Mouse (Mus musculus): ENCODE measurements at regions not wholly inside any gene's neighbourhood (a gene's known extent, or its start where the extent isn't known, plus 50 kb on each side); places are given as distances from the start of the nearest gene placed in this dataset.
"Not testable (repeated sequence)": the region's sequence is repeated elsewhere in the genome, so short reads cannot be mapped to it uniquely, and the experiment has no call there.

GRCm38 (mm10) chr12:17852138-17852537 lies 161.5 kb downstream of the Hpcal1 start:
- not testable (repeated sequence) for H3K9ac ChIP-seq; H3K27me3 ChIP-seq; H3K4me1 ChIP-seq (replicated peaks); H3K36me3 ChIP-seq; H3K27ac ChIP-seq; DNase-seq; H3K4me3 ChIP-seq (replicated peaks); H3K9me3 ChIP-seq (replicated peaks); H3K4me2 ChIP-seq; ATAC-seq (ENCODE audit: low read depth)
- 36% methylated on average over 3 of the region's 3 CpGs for WGBS (ENCODE audit: insufficient replicate concordance)

- not testable (repeated sequence) for DNase-seq; H3K4me1 ChIP-seq (replicated peaks); ATAC-seq (ENCODE audit: low read depth); H3K36me3 ChIP-seq; H3K4me2 ChIP-seq; H3K9ac ChIP-seq; H3K27me3 ChIP-seq; H3K9me3 ChIP-seq (replicated peaks); H3K4me3 ChIP-seq (replicated peaks); H3K27ac ChIP-seq
- WGBS (ENCODE audit: insufficient replicate concordance): 68% methylated on average over 6 of the region's 6 CpGs
These were observed 181.8 kb downstream of the Hpcal1 start for GRCm38 (mm10) chr12:17872491-17872890.

DNA sequence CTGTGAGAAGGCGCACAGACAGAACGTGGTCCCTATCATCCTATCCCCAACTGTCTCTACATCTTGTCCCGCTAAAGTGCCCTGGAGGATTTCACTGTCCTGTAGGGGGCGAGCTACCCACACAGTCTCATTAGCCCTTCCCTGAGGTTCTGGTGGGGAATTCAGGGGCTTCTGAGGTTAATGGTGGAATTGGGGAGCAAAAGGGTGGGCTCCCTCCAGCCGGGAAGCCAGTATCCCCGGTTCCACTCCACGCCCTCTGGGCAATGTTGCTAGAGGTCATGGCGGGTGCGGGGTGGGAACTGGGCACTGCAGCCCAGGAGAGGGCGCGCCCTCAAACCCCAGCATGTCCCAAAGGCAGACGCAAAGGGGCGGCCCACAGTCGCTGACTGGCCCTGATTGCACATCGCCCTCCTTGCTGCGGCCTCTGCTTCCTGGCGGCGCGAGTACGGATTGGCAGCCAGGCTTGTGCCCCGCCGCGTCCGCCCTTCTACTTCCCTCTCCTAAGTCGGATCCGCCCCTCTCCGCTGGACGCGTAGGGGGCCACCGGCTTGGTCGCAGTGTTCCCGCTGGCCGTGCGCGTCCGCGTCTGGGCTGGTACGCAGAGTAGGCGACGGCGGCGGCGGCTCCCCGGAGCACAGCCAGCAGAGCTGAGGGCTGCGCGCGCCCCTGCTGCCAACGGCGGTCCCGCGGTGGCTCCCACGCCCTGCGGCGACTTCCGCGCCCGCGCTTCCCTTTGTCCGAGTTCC lies 190.9 kb downstream of the Hpcal1 start:
- 1% methylated on average over 53 of the region's 59 CpGs for WGBS (ENCODE audit: insufficient replicate concordance)
- H3K9me3 ChIP-seq (replicated peaks): no peaks in the 10 kb centered on the region
- peak overlapping the region; percentile 64 for H3K27ac ChIP-seq
- H3K4me3 ChIP-seq (replicated peaks): peak overlapping the region; percentile 66
- no peaks in the 10 kb centered on the region for H3K4me1 ChIP-seq (replicated peaks)
- DNase-seq (peak; percentile 57), ATAC-seq (ENCODE audit: low read depth) (peak; percentile 98)
- H3K27me3 ChIP-seq: peaks cover 7% of the 10 kb centered on the region
- H3K4me2 ChIP-seq: peak overlapping the region; percentile 64
- H3K9ac ChIP-seq: peak overlapping the region; percentile 67
- no peaks in the 10 kb centered on the region for H3K36me3 ChIP-seq

- not testable (repeated sequence) for H3K27me3 ChIP-seq; H3K36me3 ChIP-seq; ATAC-seq (ENCODE audit: low read depth); DNase-seq; H3K4me1 ChIP-seq (replicated peaks); H3K9me3 ChIP-seq (replicated peaks)
- H3K4me3 ChIP-seq (replicated peaks): peak overlapping the region; percentile 66
- H3K9ac ChIP-seq: peak overlapping the region; percentile 67
- 2% methylated on average over 65 of the region's 65 CpGs for WGBS (ENCODE audit: insufficient replicate concordance)
- H3K27ac ChIP-seq: peak overlapping the region; percentile 64
- peak overlapping the region; percentile 64 for H3K4me2 ChIP-seq
These were observed 191.8 kb downstream of the Hpcal1 start for GRCm38 (mm10) chr12:17882117-17883116.

GRCm38 (mm10) chr12:17891663-17892310 lies 201.1 kb downstream of the Hpcal1 start:
- not testable (repeated sequence) for H3K27ac ChIP-seq; DNase-seq; H3K4me1 ChIP-seq (replicated peaks); H3K27me3 ChIP-seq; H3K4me3 ChIP-seq (replicated peaks); H3K9ac ChIP-seq; H3K4me2 ChIP-seq; ATAC-seq (ENCODE audit: low read depth); H3K9me3 ChIP-seq (replicated peaks)
- 68% methylated on average over 6 of the region's 6 CpGs for WGBS (ENCODE audit: insufficient replicate concordance)
- peaks cover 10% of the 10 kb centered on the region; the same call in 1 of the 2 replicates for H3K36me3 ChIP-seq

DNA sequence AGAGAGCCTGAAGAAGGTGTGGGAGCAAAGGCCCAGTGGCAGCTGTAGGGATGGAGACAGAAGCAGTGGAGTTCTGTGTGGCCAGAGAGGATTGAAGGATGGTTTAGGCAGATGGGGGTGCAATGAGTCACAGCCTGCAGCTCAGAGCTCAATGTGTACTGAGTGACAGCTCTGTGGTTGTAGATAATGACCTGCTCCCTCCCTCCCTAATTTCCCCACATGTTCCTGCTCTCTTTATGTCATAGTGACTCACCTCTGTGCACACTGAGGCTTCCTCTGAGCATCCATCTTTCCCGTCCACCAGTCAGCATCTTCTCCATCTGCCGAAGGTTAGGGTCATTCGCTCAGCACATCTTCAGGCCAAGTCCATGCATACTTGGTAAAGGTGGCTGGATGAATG lies 222.4 kb downstream of the Hpcal1 start:
- 90% methylated on average over 3 of the region's 3 CpGs for WGBS (ENCODE audit: insufficient replicate concordance)
- not testable (repeated sequence) for ATAC-seq (ENCODE audit: low read depth); H3K9ac ChIP-seq; H3K9me3 ChIP-seq (replicated peaks); DNase-seq; H3K27ac ChIP-seq; H3K4me3 ChIP-seq (replicated peaks); H3K4me2 ChIP-seq; H3K27me3 ChIP-seq; H3K4me1 ChIP-seq (replicated peaks); H3K36me3 ChIP-seq

Data from liver, embryonic 13.5 days (tissue).